Mouse (Mus musculus) kidney, adult 9 months (tissue): ENCODE results near the gene Slpi.

Source experiments
- DNase-seq: peaks from one replicate; pipeline ENCODE4 v3.0.0; 2022

The Slpi gene

DNA sequence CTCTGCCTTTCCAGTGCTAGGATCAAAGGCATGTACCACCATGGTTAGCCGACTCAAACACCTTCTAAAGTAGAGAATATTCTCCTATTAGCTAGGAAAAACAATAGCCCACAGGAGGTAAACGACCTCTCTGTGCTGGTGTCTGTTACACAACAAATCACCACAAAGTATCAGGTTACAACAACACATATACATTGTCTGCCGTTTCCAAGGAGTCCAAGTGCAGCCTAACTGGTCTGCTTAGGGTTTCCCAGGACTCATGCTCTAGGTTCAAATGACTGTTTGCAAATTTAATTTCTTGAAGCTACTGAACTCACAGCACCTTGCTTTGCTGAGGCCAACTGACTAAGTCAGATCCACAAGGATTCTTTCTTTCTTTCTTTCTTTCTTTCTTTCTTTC, 30.6 kb upstream of the Slpi start:
- no peak for DNase-seq

- peak; percentile 71 for DNase-seq
Measured at GRCm38 (mm10) chr2:164418308-164418875, 29.5 kb upstream of the Slpi start.

- peak; percentile 28 for DNase-seq
Measured at GRCm38 (mm10) chr2:164417198-164417597, 28.3 kb upstream of the Slpi start.

- no peak for DNase-seq
Measured at GRCm38 (mm10) chr2:164414581-164414980, 25.7 kb upstream of the Slpi start.

- DNase-seq: no peak
Measured at GRCm38 (mm10) chr2:164414167-164414566, 25.3 kb upstream of the Slpi start.

GRCm38 (mm10) chr2:164407708-164408107, 18.8 kb upstream of the Slpi start:
- peak; percentile 64 for DNase-seq

GRCm38 (mm10) chr2:164405519-164405918, 16.6 kb upstream of the Slpi start:
- DNase-seq: no peak

GRCm38 (mm10) chr2:164405060-164405459, 16.2 kb upstream of the Slpi start, which contains the start of gene Matn4:
Matn4 (minus strand) TSS chr2:164405160.
- no peak for DNase-seq

DNA sequence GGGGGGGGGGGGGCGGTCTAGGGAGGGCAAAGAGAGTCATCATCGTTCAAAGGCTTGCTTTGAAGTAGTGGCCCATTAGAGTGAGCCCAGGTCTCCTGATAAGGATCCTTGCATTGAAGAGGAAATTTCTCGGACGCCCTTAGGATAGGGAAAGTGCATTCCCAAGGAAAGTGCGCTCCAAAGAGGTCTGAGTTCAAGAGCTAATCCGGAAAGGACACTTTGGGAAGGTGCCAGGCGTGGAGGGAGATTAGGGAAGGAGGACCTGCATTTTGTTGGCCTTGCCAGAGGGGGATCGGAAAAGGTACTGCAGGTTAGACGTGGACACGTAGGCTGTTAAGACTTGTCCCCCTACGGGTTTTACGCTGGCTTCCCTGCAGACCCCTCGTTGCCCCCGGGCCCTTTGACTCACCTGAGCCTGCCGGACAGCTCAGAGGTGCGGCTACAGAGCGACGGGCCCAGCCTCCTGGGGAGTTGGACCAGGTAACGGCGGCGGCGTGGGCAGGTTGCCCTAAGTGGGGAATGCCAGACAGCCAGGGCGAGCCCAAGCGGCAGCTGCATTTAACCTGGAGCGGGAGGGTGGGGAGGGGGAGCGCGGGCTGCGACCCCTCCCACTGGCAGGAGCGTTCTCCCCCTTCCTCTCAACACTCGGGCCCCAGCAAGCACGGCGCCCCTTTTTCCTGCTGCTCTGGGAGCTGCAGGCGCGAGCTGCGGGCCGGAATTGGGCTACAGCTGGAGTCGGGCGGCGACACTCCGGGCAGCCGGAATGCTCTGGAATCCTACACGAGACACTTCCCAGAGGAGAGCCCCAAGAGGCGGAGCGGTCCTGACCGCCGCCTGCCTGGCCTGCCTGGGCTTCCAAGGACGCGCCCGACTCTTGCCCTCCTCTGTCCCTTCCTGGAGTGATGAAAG, 15.4 kb upstream of the Slpi start:
- DNase-seq: peak; percentile 45

- DNase-seq: no peak
Measured at GRCm38 (mm10) chr2:164403396-164404081, 14.6 kb upstream of the Slpi start.

- peak; percentile 83 for DNase-seq
Measured at GRCm38 (mm10) chr2:164402906-164403305, 14.0 kb upstream of the Slpi start, which contains the start of gene Rbpjl. Rbpjl (plus strand) TSS chr2:164403141.

DNA sequence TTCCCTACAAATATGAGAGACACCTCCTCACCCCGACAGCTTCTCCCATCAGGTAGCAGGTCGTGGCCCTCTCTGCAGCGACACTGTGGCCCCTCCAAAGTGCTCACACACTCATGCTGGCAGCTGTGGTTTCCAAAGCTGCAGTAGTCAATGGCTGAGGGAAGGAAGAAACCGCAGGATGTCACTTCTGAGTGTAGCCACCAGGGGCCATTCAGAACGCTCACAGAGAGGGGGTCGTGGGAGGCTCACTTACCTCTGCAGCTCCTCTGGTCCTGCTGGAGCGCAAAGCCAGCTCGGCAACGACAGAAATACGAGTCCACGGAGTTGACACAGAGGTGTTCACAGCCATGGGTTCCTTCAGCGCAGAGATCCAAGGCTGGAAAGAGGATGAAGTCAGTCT, 8.0 kb upstream of the Slpi start:
- no peak for DNase-seq

- no peak for DNase-seq
Measured at GRCm38 (mm10) chr2:164396076-164396475, 7.2 kb upstream of the Slpi start.

GRCm38 (mm10) chr2:164393126-164393525, 4.2 kb upstream of the Slpi start:
- no peak for DNase-seq

DNA sequence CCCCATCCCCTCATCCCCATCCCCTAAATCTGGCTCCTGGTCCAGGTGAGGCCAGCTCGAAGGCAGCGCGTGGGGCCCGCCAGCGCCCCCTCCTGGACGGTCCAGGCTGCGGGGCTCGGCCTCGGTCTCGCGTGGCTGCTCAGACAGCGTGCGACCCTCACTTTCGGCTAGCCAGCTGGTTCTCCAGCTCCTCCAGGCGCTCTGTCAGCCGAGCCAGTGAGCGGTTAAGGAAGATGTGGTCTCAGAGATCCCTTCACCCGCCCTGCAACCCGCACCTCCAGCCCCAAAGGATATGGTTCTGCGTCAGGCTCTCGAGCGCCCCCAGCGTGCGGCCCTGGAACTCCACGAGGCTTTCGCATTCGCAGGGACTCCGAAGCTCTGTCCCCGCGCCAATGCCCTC, 604 bp upstream of the Slpi start:
- peak; percentile 80 for DNase-seq

GRCm38 (mm10) chr2:164386953-164387352, 1.9 kb downstream of the Slpi start:
- peak; percentile 45 for DNase-seq

GRCm38 (mm10) chr2:164385927-164386763, 2.8 kb downstream of the Slpi start:
- no peak for DNase-seq

DNA sequence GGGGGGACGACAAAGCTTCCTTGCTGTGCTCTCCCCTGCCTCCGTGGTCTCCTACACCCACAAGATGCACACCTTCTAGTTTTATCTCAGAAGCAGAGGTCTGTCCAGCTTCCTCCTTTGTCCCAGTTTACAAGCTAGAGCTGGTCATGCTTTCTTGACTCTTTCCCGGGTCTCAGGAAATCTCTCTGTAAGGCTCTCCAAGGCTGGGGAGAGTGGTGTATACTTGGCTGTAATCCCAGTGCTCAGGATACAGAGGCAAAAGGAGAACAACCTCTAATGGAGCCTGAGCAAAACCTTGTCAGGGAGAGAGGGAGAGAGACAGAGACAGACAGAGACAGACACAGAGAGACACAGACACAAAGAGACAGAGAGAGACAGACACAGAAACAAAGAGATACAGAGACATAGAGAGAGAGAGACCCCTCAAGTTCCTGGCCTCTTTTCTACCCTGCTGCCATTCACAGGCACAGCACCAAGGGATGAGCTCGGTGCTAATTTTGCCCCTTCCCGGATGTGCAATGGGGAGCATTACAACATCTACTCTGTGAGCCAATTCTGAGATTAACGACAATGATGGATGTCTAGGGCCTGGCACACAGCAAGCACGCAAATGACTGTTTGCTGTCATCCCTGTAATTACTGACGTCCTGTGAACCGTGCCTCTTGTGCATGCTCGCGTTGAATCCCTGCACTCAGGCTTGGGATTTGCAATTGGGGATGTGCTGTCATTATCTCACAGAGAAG, 5.1 kb downstream of the Slpi start:
- no peak for DNase-seq

DNA sequence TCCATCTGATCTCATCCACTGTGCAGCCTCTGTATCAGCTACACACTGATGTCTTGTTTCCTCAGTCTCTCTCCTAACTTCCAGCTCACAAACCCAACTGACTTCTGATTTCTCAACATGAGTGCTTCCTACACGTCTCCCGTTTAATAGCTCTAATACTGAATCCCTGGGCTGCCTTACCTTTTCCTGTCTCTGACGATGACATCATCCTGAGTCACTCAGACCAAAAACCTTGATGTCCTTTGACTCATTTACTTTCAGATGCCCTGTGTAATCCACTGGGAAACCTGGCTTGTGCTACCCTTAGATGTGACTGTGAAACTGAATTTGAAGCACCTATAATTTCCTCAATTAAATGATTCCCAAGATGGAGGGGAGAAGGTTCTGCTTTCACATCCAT, 5.9 kb downstream of the Slpi start:
- DNase-seq: no peak

DNA sequence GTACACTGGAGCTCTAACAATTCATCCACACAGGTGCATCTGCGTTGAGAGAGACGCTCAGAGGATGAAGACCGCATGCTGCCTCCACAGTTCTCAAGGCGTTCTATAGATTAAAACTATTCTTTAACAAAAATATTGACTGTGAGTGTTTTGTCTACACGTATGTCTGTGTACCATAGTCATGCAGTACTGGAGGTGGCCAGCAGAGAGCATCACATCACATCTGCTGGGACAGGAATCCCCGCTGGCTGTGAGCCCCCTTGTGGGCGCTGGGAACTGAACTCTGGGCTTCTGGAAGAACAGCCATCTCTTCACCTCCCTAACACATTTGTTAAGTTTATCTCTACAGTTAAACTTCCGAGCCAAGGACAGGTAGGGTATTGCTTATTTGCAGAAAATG, 7.2 kb downstream of the Slpi start:
- DNase-seq: no peak

- no peak for DNase-seq
Measured at GRCm38 (mm10) chr2:164377478-164378426, 11.1 kb downstream of the Slpi start.
